Mouse (Mus musculus): ENCODE results near the gene Gm29866. TPM values are rescaled to one million over a fixed set of nuclear protein-coding genes. Genes with fewer than 3 reads are reported as not detected.
"Not testable (repeated sequence)": the region's sequence is repeated elsewhere in the genome, so short reads cannot be mapped to it uniquely, and the experiment has no call there.

The Gm29866 gene
- not detected in 2 replicates for polyA plus RNA-seq (2015; fragmentation: Nextera tagmentation; extraction: Ambion mirVana)

- not testable (repeated sequence) for H3K4me1 ChIP-seq; H3K9me3 ChIP-seq (replicated peaks); H3K4me2 ChIP-seq; H3K27me3 ChIP-seq (replicated peaks); H3K9ac ChIP-seq (replicated peaks); ATAC-seq (ENCODE audit: low FRiP score); H3K36me3 ChIP-seq; H3K4me3 ChIP-seq (replicated peaks); H3K27ac ChIP-seq (replicated peaks)
- WGBS = no CpG with 5 or more reads among the region's 6 CpGs
Measured at GRCm38 (mm10) chrY:20993557-20993956, at the start of gene Gm29866. Gene Gm29866, minus strand, starts transcription at chrY:20993657.

Other genes with a start within 250 kb of the Gm29866 start
- gene Gm20909, start 170.9 kb upstream of the Gm29866 start, polyA plus RNA-seq (2015; fragmentation: Nextera tagmentation; extraction: Ambion mirVana) = not detected in 2 replicates
- gene Gm20865, start 247.9 kb upstream of the Gm29866 start, polyA plus RNA-seq (2015; fragmentation: Nextera tagmentation; extraction: Ambion mirVana) = not detected in 2 replicates